Mouse (Mus musculus) cerebellum, adult 2 months (tissue): ENCODE measurements at regions not wholly inside any gene's neighbourhood (a gene's known extent, or its start where the extent isn't known, plus 50 kb on each side); places are given as distances from the start of the nearest gene placed in this dataset.

ENCODE experiments used
- CTCF ChIP-seq: fragments of 200-500 bp; IDR thresholded peaks from 2 replicates; pipeline ENCODE4 v1.5.1; 2011; ENCODE audit warnings: low read depth, mild to moderate bottlenecking, control low read depth, low read length, moderate library complexity, borderline replicate concordance; ENCODE audit not compliant: insufficient read depth
- POLR2A ChIP-seq: fragments of 200-500 bp; IDR thresholded peaks from 2 replicates; pipeline ENCODE4 v1.6.1; 2011; ENCODE audit warnings: low read length, control low read depth, borderline replicate concordance; ENCODE audit not compliant: insufficient read depth

GRCm38 (mm10) chr1:112456047-112456446 lies 591.3 kb upstream of the Dsel start:
- TF ChIP-seq CTCF (peak; percentile 59), POLR2A (no peak)
